Mouse (Mus musculus) adrenal gland, postnatal 25 days (tissue): ENCODE measurements around the gene Bend3. TPM values are rescaled to one million over a fixed set of nuclear protein-coding genes. Genes with fewer than 3 reads are reported as not detected.

ENCODE experiments used
- DNase-seq: peaks from one replicate; pipeline ENCODE4 v3.0.0; 2021; ENCODE audit warnings: mixed read lengths
- long read RNA-seq: library from polyadenylated mRNA; stranded (forward); transcript quantifications from one replicate; pipeline ENCODE4 v2.0.0, GENCODE M21; 2021
- total RNA-seq: library from RNA; stranded (reverse); gene quantifications from 2 replicates; pipeline ENCODE4 v1.2.3, GENCODE M21; 2021

The Bend3 gene
- 5.7 and 8.3 TPM in 2 replicates for total RNA-seq
- long read RNA-seq = 0 reads

- DNase-seq = peak; percentile 60
Observed at GRCm38 (mm10) chr10:43478751-43479435, at the start of gene Bend3. TSS of gene Bend3 (plus strand) at chr10:43478831.

GRCm38 (mm10) chr10:43430606-43431005, 48.0 kb upstream of the Bend3 start:
- DNase-seq = no peak

GRCm38 (mm10) chr10:43434326-43434725, 44.3 kb upstream of the Bend3 start:
- no peak for DNase-seq

GRCm38 (mm10) chr10:43435757-43436156, 42.9 kb upstream of the Bend3 start:
- no peak for DNase-seq

- DNase-seq = no peak
Observed at GRCm38 (mm10) chr10:43439492-43439941, 39.1 kb upstream of the Bend3 start.

- no peak for DNase-seq
Observed at GRCm38 (mm10) chr10:43440050-43440449, 38.6 kb upstream of the Bend3 start.

- no peak for DNase-seq
Observed at GRCm38 (mm10) chr10:43440981-43441740, 37.5 kb upstream of the Bend3 start.

GRCm38 (mm10) chr10:43448656-43449055, 30.0 kb upstream of the Bend3 start:
- no peak for DNase-seq

- peak; percentile 75 for DNase-seq
Observed at GRCm38 (mm10) chr10:43451848-43452662, 26.6 kb upstream of the Bend3 start.

GRCm38 (mm10) chr10:43452663-43452996, 26.0 kb upstream of the Bend3 start:
- no peak for DNase-seq

GRCm38 (mm10) chr10:43454219-43454618, 24.4 kb upstream of the Bend3 start:
- DNase-seq = no peak

- no peak for DNase-seq
Observed at GRCm38 (mm10) chr10:43454671-43455070, 24.0 kb upstream of the Bend3 start.

GRCm38 (mm10) chr10:43462821-43463220, 15.8 kb upstream of the Bend3 start:
- no peak for DNase-seq

- DNase-seq = no peak
Observed at GRCm38 (mm10) chr10:43463227-43463626, 15.4 kb upstream of the Bend3 start.

GRCm38 (mm10) chr10:43466223-43466622, 12.4 kb upstream of the Bend3 start:
- DNase-seq = no peak

GRCm38 (mm10) chr10:43467659-43468058, 11.0 kb upstream of the Bend3 start:
- DNase-seq = no peak

GRCm38 (mm10) chr10:43468293-43468692, 10.3 kb upstream of the Bend3 start:
- no peak for DNase-seq

GRCm38 (mm10) chr10:43475376-43475775, 3.3 kb upstream of the Bend3 start:
- DNase-seq = no peak

- no peak for DNase-seq
Observed at GRCm38 (mm10) chr10:43477459-43477858, 1.2 kb upstream of the Bend3 start.

GRCm38 (mm10) chr10:43477865-43478681, 558 bp upstream of the Bend3 start:
- peak; percentile 73 for DNase-seq

- peak; percentile 92 for DNase-seq
Observed at GRCm38 (mm10) chr10:43479436-43480157, 966 bp downstream of the Bend3 start.
